Mouse (Mus musculus) midbrain, postnatal 0 days (tissue): ENCODE results near the gene Ptpn5. TPM values are rescaled to one million over a fixed set of nuclear protein-coding genes. Genes with fewer than 3 reads are reported as not detected.

Experiments
- ATAC-seq: fragments of 200-750 bp; cut with Nextera tagmentation; 2 replicates; pipeline ENCODE4 v1.8.0; 2017; ENCODE audit warnings: moderate number of reproducible peaks, mild to moderate bottlenecking, moderate TSS enrichment, moderate library complexity; ENCODE audit not compliant: low FRiP score
- DNase-seq: peaks from one replicate; pipeline ENCODE4 v3.0.0-alpha.2; 2015; ENCODE audit warnings: low spot score
- H3K27ac ChIP-seq: fragments of 300-500 bp; sonication (generic); 2 replicates; pipeline ENCODE4 v1.5.1; 2014; ENCODE audit warnings: low read depth, mild to moderate bottlenecking, low read length, mixed read lengths
- H3K27me3 ChIP-seq: fragments of 300-500 bp; sonication (generic); 2 replicates; pipeline ENCODE4 v1.6.1; 2014; ENCODE audit warnings: low read length, control low read depth, mixed read lengths; ENCODE audit not compliant: insufficient read depth
- H3K36me3 ChIP-seq: fragments of 300-500 bp; sonication (generic); 2 replicates; pipeline ENCODE4 v1.6.1; 2014; ENCODE audit warnings: low read length, control low read depth, mixed read lengths; ENCODE audit not compliant: insufficient read depth
- H3K4me1 ChIP-seq: fragments of 300-500 bp; sonication (generic); 2 replicates; pipeline ENCODE4 v1.6.1; 2014; ENCODE audit warnings: mild to moderate bottlenecking, control low read depth, antibody characterized with exemption, low read length, mixed read lengths; ENCODE audit not compliant: insufficient read depth
- H3K4me2 ChIP-seq: fragments of 300-500 bp; sonication (generic); 2 replicates; pipeline ENCODE4 v1.6.1; 2014; ENCODE audit warnings: low read depth, mild to moderate bottlenecking, low read length, mixed read lengths; ENCODE audit not compliant: poor library complexity, severe bottlenecking
- H3K4me3 ChIP-seq: fragments of 300-500 bp; sonication (generic); 2 replicates; pipeline ENCODE4 v1.5.1; 2014; ENCODE audit warnings: low read depth, mild to moderate bottlenecking, low read length, moderate library complexity
- H3K9ac ChIP-seq: fragments of 300-500 bp; sonication (generic); replicated peaks from 2 replicates; pipeline ENCODE4 v1.6.1; 2014; ENCODE audit warnings: mild to moderate bottlenecking, low read length, moderate library complexity, mixed read lengths; ENCODE audit not compliant: poor library complexity, severe bottlenecking
- H3K9me3 ChIP-seq: fragments of 300-500 bp; sonication (generic); 2 replicates; pipeline ENCODE4 v1.6.1; 2016; ENCODE audit warnings: low read length, control low read depth
- CTCF ChIP-seq: IDR thresholded peaks from 2 replicates; pipeline ENCODE4 v1.5.1; 2016; ENCODE audit warnings: antibody characterized with exemption, mild to moderate bottlenecking
- WGBS: fragments of 180-500 bp; shearing (Covaris S2); extraction: QIAGEN DNeasy Blood & Tissue Kit; methylation state at CpG from one replicate; pipeline ENCODE4 v1.1.7; 2014; 5-methylcytosine and 5-hydroxymethylcytosine counted together
- polyA plus RNA-seq: library from polyadenylated mRNA; unstranded; fragments of >200 nt; fragmentation: Nextera tagmentation; extraction: Ambion mirVana; gene quantifications from 2 replicates; pipeline ENCODE4 v1.2.1, GENCODE M21; 2015
- total RNA-seq: library from RNA; depleted of rRNA; stranded (reverse); fragments of >200 nt; gene quantifications from 2 replicates; pipeline ENCODE4 v1.2.3, GENCODE M21; 2014

Ptpn5 gene
- total and polyA plus RNA-seq, 2 experiments from 2014 or later: 114 to 187 TPM

- no peaks in the 10 kb centered on the region for H3K4me1 ChIP-seq
- no peak overlapping the region for H3K27ac ChIP-seq
- no peaks in the 10 kb centered on the region for H3K9me3 ChIP-seq
- ATAC-seq (no peak), DNase-seq (no peak)
- TF ChIP-seq CTCF: no peak
- no peak overlapping the region for H3K4me3 ChIP-seq
- no peaks in the 10 kb centered on the region for H3K27me3 ChIP-seq
- H3K4me2 ChIP-seq: no peak overlapping the region
- H3K36me3 ChIP-seq: peaks cover 12% of the 10 kb centered on the region
- 83% methylated on average over 7 of the region's 7 CpGs for WGBS
- no peak overlapping the region for H3K9ac ChIP-seq
Observed at GRCm38 (mm10) chr7:47099306-47099705, 34.2 kb downstream of the Ptpn5 start.

GRCm38 (mm10) chr7:47098044-47098443 lies 35.4 kb downstream of the Ptpn5 start:
- Histone ChIP-seq H3K4me2 (no peak overlapping the region), H3K27me3 (no peaks in the 10 kb centered on the region), H3K4me3 (no peak overlapping the region), H3K27ac (no peak overlapping the region), H3K9ac (no peak overlapping the region), H3K9me3 (no peaks in the 10 kb centered on the region), H3K36me3 (peaks cover 13% of the 10 kb centered on the region), H3K4me1 (no peaks in the 10 kb centered on the region)
- DNase-seq: peak; percentile 5
- no peak for ATAC-seq
- no peak for TF ChIP-seq CTCF
- 57% methylated on average over 7 of the region's 7 CpGs for WGBS

- 71% methylated on average over 2 of the region's 2 CpGs for WGBS
- H3K4me3 ChIP-seq: no peak overlapping the region
- DNase-seq: no peak
Observed at GRCm38 (mm10) chr7:47094969-47095368, 38.5 kb downstream of the Ptpn5 start.

GRCm38 (mm10) chr7:47093935-47094334 lies 39.5 kb downstream of the Ptpn5 start:
- ATAC-seq: no peak
- H3K4me1 ChIP-seq: no peaks in the 10 kb centered on the region
- H3K9me3 ChIP-seq: no peaks in the 10 kb centered on the region
- H3K36me3 ChIP-seq: peaks cover 25% of the 10 kb centered on the region
- H3K9ac ChIP-seq: no peak overlapping the region
- H3K4me2 ChIP-seq: no peak overlapping the region
- WGBS: 78% methylated on average over 5 of the region's 5 CpGs
- no peaks in the 10 kb centered on the region for H3K27me3 ChIP-seq
- DNase-seq: no peak
- TF ChIP-seq CTCF: no peak
- no peak overlapping the region for H3K27ac ChIP-seq
- H3K4me3 ChIP-seq: no peak overlapping the region

More at GRCm38 (mm10) chr7:47094969-47095368, 38.5 kb downstream of the Ptpn5 start:
- H3K9me3 ChIP-seq: no peaks in the 10 kb centered on the region
- H3K4me1 ChIP-seq: no peaks in the 10 kb centered on the region
- no peaks in the 10 kb centered on the region for H3K27me3 ChIP-seq
- H3K9ac ChIP-seq: no peak overlapping the region
- H3K36me3 ChIP-seq: peaks cover 20% of the 10 kb centered on the region
- no peak overlapping the region for H3K27ac ChIP-seq
- TF ChIP-seq CTCF: no peak
- no peak for ATAC-seq
- no peak overlapping the region for H3K4me2 ChIP-seq

DNA sequence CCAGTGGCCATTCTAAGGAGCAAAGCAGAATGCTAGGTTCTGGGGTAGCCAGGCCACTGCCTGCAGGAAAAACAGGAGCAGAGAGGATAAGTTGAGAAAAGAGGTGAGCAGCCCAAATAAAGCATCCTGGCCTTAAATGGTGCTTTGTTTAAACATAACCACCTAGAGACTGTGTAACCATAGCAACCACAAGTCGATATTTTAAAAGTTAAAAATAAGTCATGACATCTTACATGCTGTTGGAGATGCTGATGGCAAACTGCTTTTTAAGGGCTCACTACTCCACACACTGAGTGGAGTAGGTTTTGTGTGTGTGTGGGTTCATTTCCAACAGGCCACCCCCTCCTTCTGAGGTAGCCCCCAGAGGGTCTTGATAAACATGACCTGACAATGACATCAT lies 48.4 kb downstream of the Ptpn5 start:
- ATAC-seq (0 out of 2 replicates have a peak, but pooled peaks have one; percentile 19), DNase-seq (no peak)
- H3K9me3 ChIP-seq: no peaks in the 10 kb centered on the region
- H3K27me3 ChIP-seq: no peaks in the 10 kb centered on the region
- no peak overlapping the region for H3K27ac ChIP-seq
- H3K4me3 ChIP-seq: no peak overlapping the region
- 0 out of 2 replicates have a peak overlapping the region, but pooled peaks have one; percentile 13 for H3K9ac ChIP-seq
- no peak for TF ChIP-seq CTCF
- H3K4me2 ChIP-seq: no peak overlapping the region
- H3K36me3 ChIP-seq: peaks cover 71% of the 10 kb centered on the region
- H3K4me1 ChIP-seq: no peaks in the 10 kb centered on the region
- WGBS: 45% methylated on average over 1 of the region's 1 CpGs

DNA sequence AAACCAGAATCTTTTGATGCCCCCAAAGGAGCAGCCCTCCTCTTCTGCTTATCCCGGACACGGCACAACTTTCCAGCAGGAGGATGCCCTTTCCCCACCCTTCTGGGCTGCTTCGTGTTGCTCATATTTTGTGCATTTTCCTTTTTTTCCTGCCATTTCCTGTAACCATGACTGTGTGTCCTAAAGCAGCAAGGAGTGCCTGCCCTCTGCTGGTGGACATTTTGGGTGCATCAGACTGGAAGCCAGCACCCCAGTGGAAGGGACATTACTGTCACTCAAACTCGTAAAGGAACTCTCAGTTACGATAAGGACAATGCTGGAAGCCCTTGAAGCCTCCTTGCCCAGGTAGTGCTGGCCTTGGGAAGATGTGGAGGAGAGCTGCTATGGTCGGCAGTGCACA lies 52.2 kb downstream of the Ptpn5 start:
- peaks cover 58% of the 10 kb centered on the region for H3K36me3 ChIP-seq

More for the DNA sequence above, 52.2 kb downstream of the Ptpn5 start:
- TF ChIP-seq CTCF: peak; percentile 95
- no peaks in the 10 kb centered on the region for H3K27me3 ChIP-seq
- H3K9me3 ChIP-seq: no peaks in the 10 kb centered on the region
- no peak overlapping the region for H3K27ac ChIP-seq
- no peaks in the 10 kb centered on the region for H3K4me1 ChIP-seq
- ATAC-seq (0 out of 2 replicates have a peak, but pooled peaks have one; percentile 38), DNase-seq (peak; percentile 57)
- no peak overlapping the region for H3K4me3 ChIP-seq
- H3K4me2 ChIP-seq: no peak overlapping the region
- H3K9ac ChIP-seq: no peak overlapping the region
- WGBS: 51% methylated on average over 6 of the region's 6 CpGs
